Comparison of ENCODE assay signal across 12 mouse cellular contexts in the genomic region with DNA sequence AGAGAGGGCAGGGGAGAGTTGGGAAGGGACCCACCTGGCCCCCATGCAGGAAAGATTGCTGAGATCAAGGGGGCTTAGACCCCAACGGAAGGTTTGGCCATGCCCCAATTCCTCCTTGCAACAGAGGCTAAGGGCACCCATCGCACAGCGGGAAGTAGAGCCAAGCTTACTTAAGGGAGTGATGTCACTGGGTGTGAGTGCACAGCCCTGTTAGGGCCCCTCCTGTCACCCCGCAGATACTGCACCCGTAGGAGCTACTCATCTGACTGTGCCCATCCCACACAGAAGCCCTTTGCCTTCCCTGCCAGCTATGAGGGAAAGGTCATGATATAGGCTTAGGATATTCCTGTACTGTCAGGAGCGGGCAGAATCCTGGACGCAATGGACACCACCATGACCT. TPM values are rescaled to one million over a fixed set of nuclear protein-coding genes. Genes with fewer than 3 reads are reported as not detected.
DNase-seq lines count a peak whose midpoint lies in the region; ATAC-seq and TF ChIP-seq lines count a peak whose summit lies in the region.
"Had no signal": no experiment of that assay in that cellular context is flagged by ENCODE, and none has a peak within 500 bp of the region (broad histone marks: within the 10 kb centered on the region; RNA-seq: fewer than 3 reads in every experiment).

No protein-coding gene starts in this region.

- no peak for ATAC-seq in heart, embryonic 13.5 days (ENCODE audit: extremely low read depth, insufficient number of reproducible peaks, low FRiP score, low TSS enrichment)
- peak; percentile 84 for ATAC-seq in liver, embryonic 11.5 days (replicated peaks; ENCODE audit: low FRiP score)
- no peak for ATAC-seq in stomach, embryonic 16.5 days (ENCODE audit: insufficient read depth, low FRiP score)

- no peak for TF ChIP-seq POLR2A in spleen, adult 2 months (IDR thresholded peaks at IDR 0.05; ENCODE audit: low read depth, low read length)

- peak overlapping the region; percentile 34 for H3K9ac ChIP-seq in heart, embryonic 13.5 days
- peak overlapping the region; percentile 27 for H3K9ac ChIP-seq in liver, embryonic 11.5 days (ENCODE audit: low read depth, low read length)
- 0 out of 2 replicates have a peak overlapping the region, but pooled peaks have one; percentile 7 for H3K9ac ChIP-seq in stomach, embryonic 16.5 days (ENCODE audit: low read length)

- intact Hi-C loops in heart, postnatal 25 days (cut with DNase I), result no loop called here

- peak overlapping the region; percentile 54; the same call in 1 of the 2 replicates for H3K4me2 ChIP-seq in heart, embryonic 13.5 days
- peak overlapping the region; percentile 36 for H3K4me2 ChIP-seq in liver, embryonic 11.5 days
- no peak overlapping the region for H3K4me2 ChIP-seq in stomach, embryonic 16.5 days (ENCODE audit: low read depth, low read length)

- 75% methylated on average over 7 of the region's 7 CpGs for WGBS in heart, embryonic 13.5 days
- whole genome bisulfite sequencing in spleen, adult 2 months, result 62% methylated on average over 7 of the region's 7 CpGs
- 61% methylated on average over 7 of the region's 7 CpGs for WGBS in liver, embryonic 11.5 days
- WGBS in stomach, embryonic 16.5 days, result 77% methylated on average over 7 of the region's 7 CpGs

- H3K4me3 ChIP-seq in heart, embryonic 13.5 days, result no peak overlapping the region
- H3K4me3 ChIP-seq in spleen, adult 2 months (ENCODE audit: extremely low read depth, insufficient read depth, insufficient read length), result no peak overlapping the region
- no peak overlapping the region for H3K4me3 ChIP-seq in liver, embryonic 11.5 days (ENCODE audit: low read depth, low read length)
- no peak overlapping the region for H3K4me3 ChIP-seq in stomach, embryonic 16.5 days (replicated peaks; ENCODE audit: low read length)

- peak overlapping the region; percentile 78 for H3K27ac ChIP-seq in heart, embryonic 13.5 days (replicated peaks)
- H3K27ac ChIP-seq in spleen, adult 2 months (ENCODE audit: insufficient read depth, low read length), result peak overlapping the region; percentile 27; the same call in 1 of the 2 replicates
- H3K27ac ChIP-seq in liver, embryonic 11.5 days (ENCODE audit: low read depth, low read length), result peak overlapping the region; percentile 84
- no peak overlapping the region for H3K27ac ChIP-seq in stomach, embryonic 16.5 days (ENCODE audit: low read length)

- peaks cover 81% of the 10 kb centered on the region for H3K4me1 ChIP-seq in heart, embryonic 13.5 days
- peaks cover 79% of the 10 kb centered on the region for H3K4me1 ChIP-seq in spleen, adult 2 months (ENCODE audit: control insufficient read depth, insufficient read depth, insufficient read length)
- H3K4me1 ChIP-seq in liver, embryonic 11.5 days (replicated peaks; ENCODE audit: control insufficient read depth, insufficient read depth, low read length), result peaks cover 88% of the 10 kb centered on the region
- H3K4me1 ChIP-seq in stomach, embryonic 16.5 days (ENCODE audit: control insufficient read depth, insufficient read depth, low read length), result peaks cover 49% of the 10 kb centered on the region

- DNase-seq in heart, postnatal 25 days (ENCODE audit: low spot score), result no peak
- no peak for DNase-seq in spleen, adult 2 months (ENCODE audit: low read depth in 1 of 2, low spot score in 2 of 2)
- no peak for DNase-seq in spleen, adult 18-20 months
- no peak for DNase-seq in liver, embryonic 11.5 days (ENCODE audit: low spot score)
- DNase-seq in cerebellum, adult 18-20 months, result no peak
- no peak for DNase-seq in ovary, postnatal 36 days (ENCODE audit: low spot score)
- DNase-seq: B cell, adult 2 months; cerebellum, adult 2 months; gastrocnemius, postnatal 10 days; midbrain, embryonic 14.5 days had no signal

- no peaks in the 10 kb centered on the region for H3K36me3 ChIP-seq in heart, embryonic 13.5 days
- H3K36me3 ChIP-seq in spleen, adult 2 months (ENCODE audit: control insufficient read depth, insufficient read depth, low read length), result no peaks in the 10 kb centered on the region
- peaks cover 6% of the 10 kb centered on the region; the same call in 1 of the 2 replicates for H3K36me3 ChIP-seq in liver, embryonic 11.5 days (ENCODE audit: control insufficient read depth, insufficient read depth, low read length)
- H3K36me3 ChIP-seq in stomach, embryonic 16.5 days (ENCODE audit: control insufficient read depth, insufficient read depth, low read length), result no peaks in the 10 kb centered on the region

- TF ChIP-seq CTCF in spleen, adult 2 months (IDR thresholded peaks at IDR 0.05; ENCODE audit: extremely low read depth, insufficient read depth, insufficient read length, insufficient replicate concordance), result no peak

- H3K27me3 ChIP-seq in heart, embryonic 13.5 days (replicated peaks), result no peaks in the 10 kb centered on the region
- no peaks in the 10 kb centered on the region for H3K27me3 ChIP-seq in spleen, adult 2 months (ENCODE audit: control insufficient read depth, insufficient read depth, low read length)
- no peaks in the 10 kb centered on the region for H3K27me3 ChIP-seq in liver, embryonic 11.5 days (replicated peaks; ENCODE audit: control insufficient read depth, insufficient read depth, low read length)
- no peaks in the 10 kb centered on the region for H3K27me3 ChIP-seq in stomach, embryonic 16.5 days (ENCODE audit: control insufficient read depth, insufficient read depth, low read length)

- H3K9me3 ChIP-seq in heart, embryonic 13.5 days, result no peaks in the 10 kb centered on the region
- H3K9me3 ChIP-seq in liver, embryonic 11.5 days (ENCODE audit: control insufficient read depth, low read length), result no peaks in the 10 kb centered on the region
- no peaks in the 10 kb centered on the region for H3K9me3 ChIP-seq in stomach, embryonic 16.5 days (replicated peaks; ENCODE audit: control insufficient read depth, low read length)

RNA-seq across cellular contexts. Expression of gene Ldlrap1, which starts 8.3 kb away (rescaled TPM):
- polyA plus RNA-seq in heart, embryonic 13.5 days (2015; fragmentation: Nextera tagmentation; extraction: Ambion mirVana), result 12.2 and 13.5 TPM in 2 replicates
- total RNA-seq in heart, postnatal 25 days (2021), result 10 to 100 TPM; 14.1 to 15.5 TPM
- 26.7 and 29.8 TPM in 2 replicates for polyA plus RNA-seq in spleen, adult 2 months (2012; rRNA removed)
- 32.2 and 33.3 TPM in 2 replicates for polyA plus RNA-seq in liver, embryonic 11.5 days (2014; fragmentation: Nextera tagmentation; extraction: Ambion mirVana)
- 25.6 and 26.7 TPM in 2 replicates for polyA plus RNA-seq in stomach, embryonic 16.5 days (2015; fragmentation: Nextera tagmentation; extraction: Ambion mirVana)

RNA-seq across cellular contexts. Expression of gene Man1c1, which starts 55.5 kb away (rescaled TPM):
- polyA plus RNA-seq in heart, embryonic 13.5 days (2015; fragmentation: Nextera tagmentation; extraction: Ambion mirVana), result 5.3 and 6.3 TPM in 2 replicates
- total RNA-seq in heart, postnatal 25 days (2021), result 10 to 100 TPM; 21.0 to 25.0 TPM
- polyA plus RNA-seq in spleen, adult 2 months (2012; rRNA removed), result 6.9 and 7.7 TPM in 2 replicates
- 3.9 and 4.1 TPM in 2 replicates for polyA plus RNA-seq in liver, embryonic 11.5 days (2014; fragmentation: Nextera tagmentation; extraction: Ambion mirVana)
- polyA plus RNA-seq in stomach, embryonic 16.5 days (2015; fragmentation: Nextera tagmentation; extraction: Ambion mirVana), result 1.3 and 1.6 TPM in 2 replicates
